ENCODE assay signal across 8 mouse cellular contexts in genomic region chr19:6975537-6976521, GRCm38 (mm10). TPM values are rescaled to one million over a fixed set of nuclear protein-coding genes. Genes with fewer than 3 reads are reported as not detected.
DNase-seq lines count a peak whose midpoint lies in the region; ATAC-seq lines count a peak whose summit lies in the region.

Plcb3 (minus strand) TSS chr19:6976470.

- intact Hi-C loops in gastrocnemius, postnatal 36 days (cut with DNase I), result no loop called here

- H3K4me1 ChIP-seq in erythroblast, embryonic 14.5 days (ENCODE audit: control insufficient read depth), result peaks cover 82% of the 10 kb centered on the region
- peaks cover 57% of the 10 kb centered on the region for H3K4me1 ChIP-seq in intestine, embryonic 15.5 days (replicated peaks)
- peaks cover 26% of the 10 kb centered on the region for H3K4me1 ChIP-seq in limb, embryonic 11.5 days (ENCODE audit: control insufficient read depth, insufficient read depth, low read length)
- peaks cover 40% of the 10 kb centered on the region for H3K4me1 ChIP-seq in midbrain, embryonic 11.5 days (ENCODE audit: control insufficient read depth, insufficient read depth, low read length)
- H3K4me1 ChIP-seq in stomach, embryonic 14.5 days (ENCODE audit: control insufficient read depth, insufficient read depth, low read length), result peaks cover 38% of the 10 kb centered on the region

- peak within 1 kb of the TSS; percentile 73 for H3K9ac ChIP-seq in intestine, embryonic 15.5 days
- H3K9ac ChIP-seq in limb, embryonic 11.5 days (ENCODE audit: low read length), result peak within 1 kb of the TSS; percentile 68
- H3K9ac ChIP-seq in midbrain, embryonic 11.5 days (ENCODE audit: low read length), result peak within 1 kb of the TSS; percentile 94
- peak within 1 kb of the TSS; percentile 82 for H3K9ac ChIP-seq in stomach, embryonic 14.5 days (replicated peaks; ENCODE audit: low read depth, low read length)

- H3K4me3 ChIP-seq in erythroblast, embryonic 14.5 days (replicated peaks), result peak within 1 kb of the TSS; percentile 82
- H3K4me3 ChIP-seq in intestine, embryonic 15.5 days (replicated peaks), result peak within 1 kb of the TSS; percentile 55
- H3K4me3 ChIP-seq in limb, embryonic 11.5 days (ENCODE audit: low read depth, low read length), result peak within 1 kb of the TSS; percentile 54
- H3K4me3 ChIP-seq in midbrain, embryonic 11.5 days (ENCODE audit: low read depth, low read length), result peak within 1 kb of the TSS; percentile 83
- peak within 1 kb of the TSS; percentile 77 for H3K4me3 ChIP-seq in stomach, embryonic 14.5 days (ENCODE audit: low read depth, low read length)

- ATAC-seq in erythroblast, adult 5-6 weeks (replicated peaks; ENCODE audit: low FRiP score, poor library complexity, severe bottlenecking), result no peak
- ATAC-seq in intestine, embryonic 15.5 days, result no peak
- no peak for ATAC-seq in limb, embryonic 11.5 days (ENCODE audit: insufficient number of reproducible peaks, low FRiP score, low TSS enrichment, low read depth)
- ATAC-seq in midbrain, embryonic 11.5 days (ENCODE audit: low FRiP score), result no peak
- no peak for ATAC-seq in stomach, embryonic 14.5 days (ENCODE audit: insufficient number of reproducible peaks, insufficient read depth, low FRiP score, low read depth)

- H3K4me2 ChIP-seq in intestine, embryonic 15.5 days (replicated peaks), result peak within 1 kb of the TSS; percentile 88
- peak within 1 kb of the TSS; percentile 94 for H3K4me2 ChIP-seq in limb, embryonic 11.5 days (ENCODE audit: low read depth, severe bottlenecking)
- H3K4me2 ChIP-seq in midbrain, embryonic 11.5 days, result peak within 1 kb of the TSS; percentile 95
- peak within 1 kb of the TSS; percentile 93 for H3K4me2 ChIP-seq in stomach, embryonic 14.5 days (replicated peaks; ENCODE audit: low read depth, low read length)

- no peaks in the 10 kb centered on the region for H3K9me3 ChIP-seq in erythroblast, embryonic 14.5 days (ENCODE audit: control insufficient read depth, low read length)
- no peaks in the 10 kb centered on the region for H3K9me3 ChIP-seq in intestine, embryonic 15.5 days
- H3K9me3 ChIP-seq in limb, embryonic 11.5 days (ENCODE audit: control insufficient read depth, low read length), result no peaks in the 10 kb centered on the region
- no peaks in the 10 kb centered on the region for H3K9me3 ChIP-seq in midbrain, embryonic 11.5 days (ENCODE audit: control insufficient read depth, low read length)
- H3K9me3 ChIP-seq in stomach, embryonic 14.5 days (ENCODE audit: control insufficient read depth, low read depth, low read length), result no peaks in the 10 kb centered on the region

- no peaks in the 10 kb centered on the region for H3K27me3 ChIP-seq in erythroblast, embryonic 14.5 days (ENCODE audit: control insufficient read depth)
- H3K27me3 ChIP-seq in intestine, embryonic 15.5 days (replicated peaks), result no peaks in the 10 kb centered on the region
- H3K27me3 ChIP-seq in limb, embryonic 11.5 days (ENCODE audit: control insufficient read depth, insufficient read depth, low read length), result no peaks in the 10 kb centered on the region
- H3K27me3 ChIP-seq in midbrain, embryonic 11.5 days (ENCODE audit: control insufficient read depth, insufficient read depth, low read length), result no peaks in the 10 kb centered on the region; the same call in 1 of the 2 replicates
- H3K27me3 ChIP-seq in stomach, embryonic 14.5 days (ENCODE audit: control insufficient read depth, insufficient read depth, low read length), result no peaks in the 10 kb centered on the region

- H3K27ac ChIP-seq in intestine, embryonic 15.5 days, result peak within 1 kb of the TSS; percentile 92
- H3K27ac ChIP-seq in limb, embryonic 11.5 days (replicated peaks; ENCODE audit: low read depth, low read length), result peak within 1 kb of the TSS; percentile 56
- peak within 1 kb of the TSS; percentile 89 for H3K27ac ChIP-seq in midbrain, embryonic 11.5 days (ENCODE audit: low read depth, low read length)
- peak within 1 kb of the TSS; percentile 94 for H3K27ac ChIP-seq in stomach, embryonic 14.5 days (ENCODE audit: low read length)

- DNase-seq in cerebellum, postnatal 10 days, result peak; percentile 92 to 95
- DNase-seq in gastrocnemius, postnatal 36 days, result peak; percentile 68 to 75
- DNase-seq in limb, embryonic 11.5 days (ENCODE audit: low spot score), result peak; percentile 72
- DNase-seq in midbrain, embryonic 11.5 days (ENCODE audit: low spot score, missing footprints), result peak; percentile 96

- under 1% methylated on average over 16 of the region's 16 CpGs for WGBS in intestine, embryonic 15.5 days
- WGBS in limb, embryonic 11.5 days, result under 1% methylated on average over 16 of the region's 16 CpGs
- under 1% methylated on average over 16 of the region's 16 CpGs for whole genome bisulfite sequencing in midbrain, embryonic 11.5 days
- under 1% methylated on average over 16 of the region's 16 CpGs for WGBS in stomach, embryonic 14.5 days

- peaks cover 26% of the 10 kb centered on the region for H3K36me3 ChIP-seq in erythroblast, embryonic 14.5 days (ENCODE audit: control insufficient read depth)
- H3K36me3 ChIP-seq in intestine, embryonic 15.5 days, result peaks cover 11% of the 10 kb centered on the region; the same call in 1 of the 2 replicates
- H3K36me3 ChIP-seq in limb, embryonic 11.5 days (ENCODE audit: control insufficient read depth, insufficient read depth, low read length), result peaks cover 11% of the 10 kb centered on the region; the same call in 1 of the 2 replicates
- peaks cover 12% of the 10 kb centered on the region for H3K36me3 ChIP-seq in midbrain, embryonic 11.5 days (ENCODE audit: control insufficient read depth, insufficient read depth, low read length)
- peaks cover 13% of the 10 kb centered on the region for H3K36me3 ChIP-seq in stomach, embryonic 14.5 days (ENCODE audit: control insufficient read depth, insufficient read depth, low read length)

RNA-seq across cellular contexts. Expression of gene Plcb3, which starts in this region (rescaled TPM):
- 0.12 and 0.22 TPM in 2 replicates for polyA plus RNA-seq in erythroblast, embryonic 14.5 days (2012)
- 0.19 and 0.42 TPM in 2 replicates for total RNA-seq in erythroblast, adult 5-6 weeks (2015; ENCODE audit: low replicate concordance)
- total RNA-seq in erythroblast, adult 5-6 weeks (2017; ENCODE audit: low replicate concordance), result 2.5 and 6.8 TPM in 2 replicates
- total RNA-seq in gastrocnemius, postnatal 36 days (2021), result 10 to 100 TPM in 1 of 2 experiments, 1 to 10 TPM in 1; 8.1 to 10.7 TPM
- polyA plus RNA-seq in intestine, embryonic 15.5 days (2015; fragmentation: Nextera tagmentation; extraction: Ambion mirVana), result 187 and 198 TPM in 2 replicates
- polyA plus RNA-seq in limb, embryonic 11.5 days (2014; fragmentation: Nextera tagmentation; extraction: Ambion mirVana), result 24.4 and 27.7 TPM in 2 replicates
- polyA plus RNA-seq in midbrain, embryonic 11.5 days (2014; fragmentation: Nextera tagmentation; extraction: Ambion mirVana), result 13.0 and 14.2 TPM in 2 replicates
- 50.6 and 56.1 TPM in 2 replicates for polyA plus RNA-seq in stomach, embryonic 14.5 days (2014; fragmentation: Nextera tagmentation; extraction: Ambion mirVana)

Comparison
In these comparisons a context has a peak if more than half of its experiments do, and no peak if none do; other contexts are left out.
1. RNA of gene Plcb3 (polyA plus RNA-seq): 187 to 198 TPM in intestine, embryonic 15.5 days, 50.6 to 56.1 TPM in stomach, embryonic 14.5 days, 24.4 to 27.7 TPM in limb, embryonic 11.5 days and 13.0 to 14.2 TPM in midbrain, embryonic 11.5 days; 0.12 to 0.22 TPM in erythroblast, embryonic 14.5 days; every median in the first group is over 10 times any median in the second.
2. Peak in every context shown above with its lines, with median percentiles within 50 percentile points of each other: H3K4me3 ChIP-seq, DNase-seq, H3K27ac ChIP-seq, H3K4me2 ChIP-seq and H3K9ac ChIP-seq.